Mouse (Mus musculus) MEL (cell line): ENCODE measurements around the gene Stkld1. TPM values are rescaled to one million over a fixed set of nuclear protein-coding genes. Genes with fewer than 3 reads are reported as not detected.

Experiments used
- DNase-seq: peaks from one replicate; pipeline ENCODE4 v3.0.0; 2011; ENCODE audit warnings: low read depth, low spot score
- H3K27ac ChIP-seq: 2 replicates; pipeline ENCODE4 v1.5.1; 2012; ENCODE audit warnings: low read depth, mild to moderate bottlenecking, control low read depth, low read length, moderate library complexity; ENCODE audit not compliant: control insufficient read depth
- H3K27me3 ChIP-seq, 2 experiments: fragments of 150-350 bp in 1 of 2; sonication (generic) in 1 of 2; 2 replicates each; pipeline ENCODE4 v1.6.1; 2012; ENCODE audit warnings: low read length in 2 of 2, mild to moderate bottlenecking in 2 of 2, improper control_type of control experiment in 1 of 2, moderate library complexity in 1 of 2; ENCODE audit not compliant: insufficient read depth in 2 of 2, control insufficient read depth in 1 of 2
- H3K36me3 ChIP-seq, 2 experiments: 2 replicates each; pipeline ENCODE4 v1.6.1; 2012 to 2014; ENCODE audit warnings: low read length in 2 of 2, improper control_type of control experiment in 1 of 2, inconsistent platforms in 1 of 2, mild to moderate bottlenecking in 1 of 2; ENCODE audit not compliant: insufficient read depth in 2 of 2, control insufficient read depth in 1 of 2
- H3K4me1 ChIP-seq, 2 experiments: fragments of 150-350 bp in 1 of 2; sonication (generic) in 1 of 2; 2 replicates each; pipeline ENCODE4 v1.6.1; 2012; ENCODE audit warnings: low read length in 2 of 2, improper control_type of control experiment in 1 of 2, mild to moderate bottlenecking in 1 of 2; ENCODE audit not compliant: insufficient read depth in 2 of 2, control insufficient read depth in 1 of 2
- H3K4me3 ChIP-seq, 2 experiments: fragments of 150-350 bp in 1 of 2; sonication (generic) in 1 of 2; 2 replicates each; pipeline ENCODE4 v1.5.1; 2012; ENCODE audit warnings: low read depth in 2 of 2, low read length in 2 of 2, mild to moderate bottlenecking in 2 of 2, moderate library complexity in 2 of 2, control low read depth in 1 of 2, improper control_type of control experiment in 1 of 2; ENCODE audit not compliant: control insufficient read depth in 1 of 2, insufficient read depth in 1 of 2
- H3K79me2 ChIP-seq: 2 replicates; pipeline ENCODE4 v1.6.1; 2012; ENCODE audit warnings: mild to moderate bottlenecking, low read length, moderate library complexity; ENCODE audit not compliant: control insufficient read depth, poor library complexity, insufficient read depth
- H3K9ac ChIP-seq: 2 replicates; pipeline ENCODE4 v1.6.1; 2012; ENCODE audit warnings: low read depth, mild to moderate bottlenecking, control low read depth, low read length, moderate library complexity; ENCODE audit not compliant: control insufficient read depth, poor library complexity, severe bottlenecking
- H3K9me3 ChIP-seq: fragments of 150-350 bp; sonication (generic); replicated peaks from 2 replicates; pipeline ENCODE4 v1.6.1; 2012; ENCODE audit warnings: mild to moderate bottlenecking, low read length, improper control_type of control experiment, moderate library complexity; ENCODE audit not compliant: insufficient read depth
- CHD1 ChIP-seq: IDR thresholded peaks from 2 replicates; pipeline ENCODE4 v1.6.1; 2012; ENCODE audit warnings: low read depth, mild to moderate bottlenecking, inconsistent platforms, low read length, improper control_type of control experiment
- CHD2 ChIP-seq: IDR thresholded peaks from 2 replicates; pipeline ENCODE4 v1.6.1; 2011; ENCODE audit warnings: low read length, improper control_type of control experiment
- CTCF ChIP-seq, 3 experiments: IDR thresholded peaks in 2 of 3; conservative IDR thresholded peaks in 1 of 3; 2 replicates each; pipeline ENCODE4 v1.5.1; 2011 to 2012; ENCODE audit warnings: low read length in 3 of 3, low read depth in 2 of 3, mild to moderate bottlenecking in 2 of 3, improper control_type of control experiment in 1 of 3, inconsistent platforms in 1 of 3, mixed read lengths in 1 of 3, moderate library complexity in 1 of 3; ENCODE audit not compliant: control insufficient read depth in 1 of 3, insufficient read depth in 1 of 3, poor library complexity in 1 of 3, severe bottlenecking in 1 of 3
- GATA1 ChIP-seq: IDR thresholded peaks from 2 replicates; pipeline ENCODE4 v1.6.1; 2011; ENCODE audit warnings: low read depth, low read length, improper control_type of control experiment
- HCFC1 ChIP-seq: IDR thresholded peaks from 2 replicates; pipeline ENCODE4 v1.6.1; 2012; ENCODE audit warnings: low read depth, mild to moderate bottlenecking, inconsistent platforms, low read length, improper control_type of control experiment, moderate library complexity
- JUND ChIP-seq: IDR thresholded peaks from 2 replicates; pipeline ENCODE4 v1.6.1; 2011; ENCODE audit warnings: low read depth, mild to moderate bottlenecking, improper control_type of control experiment, low read length
- MEF2A ChIP-seq: IDR thresholded peaks from 2 replicates; pipeline ENCODE4 v1.6.1; 2014; ENCODE audit warnings: low read depth, mild to moderate bottlenecking, inconsistent platforms, low read length, improper control_type of control experiment; ENCODE audit not compliant: poor library complexity, insufficient replicate concordance, severe bottlenecking; ENCODE audit errors: extremely low read depth
- MYB ChIP-seq: IDR thresholded peaks from 2 replicates; pipeline ENCODE4 v1.6.1; 2011; ENCODE audit warnings: mild to moderate bottlenecking, low read depth, low read length, improper control_type of control experiment
- MYC ChIP-seq: IDR thresholded peaks from 2 replicates; pipeline ENCODE4 v1.6.1; 2011; ENCODE audit warnings: low read depth, mild to moderate bottlenecking, low read length, improper control_type of control experiment, moderate library complexity
- NELFE ChIP-seq: IDR thresholded peaks from 2 replicates; pipeline ENCODE4 v1.6.1; 2011; ENCODE audit warnings: low read depth, low read length, improper control_type of control experiment
- NRF1 ChIP-seq: IDR thresholded peaks from 2 replicates; pipeline ENCODE4 v1.6.1; 2014; ENCODE audit warnings: low read depth, mild to moderate bottlenecking, inconsistent platforms, low read length, improper control_type of control experiment, moderate library complexity; ENCODE audit not compliant: poor library complexity, insufficient read depth, severe bottlenecking
- POLR2AphosphoS5 ChIP-seq: IDR thresholded peaks from 2 replicates; pipeline ENCODE4 v1.6.1; 2012; ENCODE audit warnings: low read depth, borderline replicate concordance, mild to moderate bottlenecking, inconsistent platforms, low read length, moderate library complexity, mixed read lengths
- RAD21 ChIP-seq: IDR thresholded peaks from 2 replicates; pipeline ENCODE4 v1.6.1; 2011; ENCODE audit warnings: mild to moderate bottlenecking, low read depth, low read length, improper control_type of control experiment
- RCOR1 ChIP-seq: IDR thresholded peaks from 2 replicates; pipeline ENCODE4 v1.6.1; 2012; ENCODE audit warnings: low read depth, mild to moderate bottlenecking, inconsistent platforms, low read length, improper control_type of control experiment
- SIN3A ChIP-seq: IDR thresholded peaks from 2 replicates; pipeline ENCODE4 v1.6.1; 2012; ENCODE audit warnings: low read length, improper control_type of control experiment, inconsistent platforms
- SMC3 ChIP-seq: IDR thresholded peaks from 2 replicates; pipeline ENCODE4 v1.6.1; 2011; ENCODE audit warnings: low read depth, low read length, improper control_type of control experiment
- TAL1 ChIP-seq: IDR thresholded peaks from 2 replicates; pipeline ENCODE4 v1.6.1; 2012; ENCODE audit warnings: mild to moderate bottlenecking, inconsistent platforms, low read length, moderate library complexity, mixed read lengths
- TCF12 ChIP-seq: IDR thresholded peaks from 2 replicates; pipeline ENCODE4 v1.6.1; 2014; ENCODE audit warnings: low read depth, mild to moderate bottlenecking, inconsistent platforms, low read length, improper control_type of control experiment, moderate library complexity
- UBTF ChIP-seq: IDR thresholded peaks from 2 replicates; pipeline ENCODE4 v1.6.1; 2012; ENCODE audit warnings: low read depth, mild to moderate bottlenecking, inconsistent platforms, low read length, improper control_type of control experiment, moderate library complexity, borderline replicate concordance; ENCODE audit not compliant: insufficient read depth
- USF1 ChIP-seq: IDR thresholded peaks from 2 replicates; pipeline ENCODE4 v1.6.1; 2014; ENCODE audit warnings: low read depth, mild to moderate bottlenecking, inconsistent platforms, low read length, improper control_type of control experiment, moderate library complexity
- ZNF384 ChIP-seq: IDR thresholded peaks from 2 replicates; pipeline ENCODE4 v1.6.1; 2012; ENCODE audit warnings: low read depth, mild to moderate bottlenecking, inconsistent platforms, low read length, improper control_type of control experiment
- polyA plus RNA-seq, 2 experiments: library from polyadenylated mRNA; stranded (reverse) in 1 of 2; unstranded in 1 of 2; fragments of >175 nt in 1 of 2; fragments of >200 nt in 1 of 2; gene quantifications; 2 replicates each; pipeline versions ENCODE4 v1.2.1 to v1.2.4; 2012; ENCODE audit warnings: low replicate concordance in 2 of 2, low read depth in 1 of 2; ENCODE audit not compliant: insufficient read length in 2 of 2, insufficient read depth in 1 of 2, missing spikeins in 1 of 2
- total RNA-seq: library from RNA; depleted of rRNA; stranded (reverse); fragments of 300-350 nt; gene quantifications from 2 replicates; pipeline ENCODE4 v1.2.3, GENCODE M21; 2012

Gene Stkld1
- total and polyA plus RNA-seq, 3 experiments: 0.25 TPM; not detected in 2

GRCm38 (mm10) chr2:26895898-26896297, 37.9 kb upstream of the Stkld1 start:
- no peak for DNase-seq
- Histone ChIP-seq H3K4me3 (no peak overlapping the region), H3K36me3 (peaks cover 3 to 20% of the 10 kb centered on the region in 2 experiments)

DNA sequence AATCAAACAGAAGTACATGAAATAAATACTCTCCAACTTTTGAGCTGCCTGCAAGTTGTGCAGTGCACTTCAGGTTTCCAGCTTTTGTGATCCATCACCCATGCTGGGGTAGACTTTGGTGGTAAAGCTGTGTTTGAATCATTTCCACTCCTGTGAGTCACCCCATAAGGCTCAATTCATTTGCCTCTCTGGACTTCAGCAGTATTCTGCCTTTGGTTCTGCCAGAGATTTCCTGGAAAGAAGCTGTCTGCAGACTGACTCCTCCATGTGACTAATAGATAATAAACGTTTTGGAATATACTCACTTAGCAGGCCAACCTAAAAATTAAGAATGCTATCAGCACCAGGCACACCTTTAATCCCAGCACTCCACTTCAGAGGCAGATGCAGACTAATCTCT, 33.1 kb upstream of the Stkld1 start:
- H3K36me3 ChIP-seq: peaks cover 6 to 10% of the 10 kb centered on the region in 2 experiments
- H3K9me3 ChIP-seq: no peaks in the 10 kb centered on the region
- no peak overlapping the region for H3K27ac ChIP-seq
- no peak for DNase-seq
- peaks cover 39% of the 10 kb centered on the region for H3K79me2 ChIP-seq
- H3K27me3 ChIP-seq: no peaks in the 10 kb centered on the region
- TF ChIP-seq SIN3A (no peak), MEF2A (no peak)
- peaks cover 0 to 4% of the 10 kb centered on the region in 2 experiments; a peak in 1 of 4 replicates for H3K4me1 ChIP-seq
- H3K4me3 ChIP-seq: no peak overlapping the region; a peak in 1 of 4 replicates
- H3K9ac ChIP-seq: no peak overlapping the region

More at GRCm38 (mm10) chr2:26895898-26896297, 37.9 kb upstream of the Stkld1 start:
- peaks cover 22% of the 10 kb centered on the region for H3K79me2 ChIP-seq
- H3K27me3 ChIP-seq: no peaks in the 10 kb centered on the region
- no peak overlapping the region for H3K27ac ChIP-seq
- no peaks in the 10 kb centered on the region for H3K4me1 ChIP-seq
- H3K9me3 ChIP-seq: no peaks in the 10 kb centered on the region
- TF ChIP-seq TCF12: no peak
- no peak for TF ChIP-seq CHD1
- TF ChIP-seq POLR2AphosphoS5: no peak
- TF ChIP-seq SMC3: 0 out of 2 replicates have a peak, but pooled peaks have one; percentile 7
- no peak for TF ChIP-seq NELFE
- peak; percentile 38; the same call in 1 of the 2 replicates for TF ChIP-seq MYC
- no peak for TF ChIP-seq ZNF384
- no peak for TF ChIP-seq TAL1
- peak in 1 of 3 experiments; percentile 28; a peak in 1 of 6 replicates for TF ChIP-seq CTCF (IDR thresholded peaks at IDR 0.05 in 2 of 3, conservative IDR thresholded peaks at IDR 0.05 in 1 of 3; ENCODE audit: control insufficient read depth in 1 of 3, insufficient read depth in 1 of 3, low read depth in 2 of 3, low read length in 3 of 3, poor library complexity in 1 of 3, severe bottlenecking in 1 of 3)
- H3K9ac ChIP-seq: no peak overlapping the region

GRCm38 (mm10) chr2:26901834-26902400, 31.9 kb upstream of the Stkld1 start:
- peak overlapping the region; percentile 73 for H3K27ac ChIP-seq
- H3K9ac ChIP-seq: peak overlapping the region; percentile 89
- peaks cover 4 to 10% of the 10 kb centered on the region in 2 experiments for H3K36me3 ChIP-seq
- DNase-seq: peak; percentile 46
- peaks cover 42% of the 10 kb centered on the region for H3K79me2 ChIP-seq
- peak overlapping the region; percentile 80 to 85 for H3K4me3 ChIP-seq
- peaks cover 0 to 4% of the 10 kb centered on the region in 2 experiments; a peak in 1 of 4 replicates for H3K4me1 ChIP-seq
- H3K27me3 ChIP-seq: no peaks in the 10 kb centered on the region
- TF ChIP-seq USF1 (no peak), NRF1 (no peak), TAL1 (no peak), GATA1 (no peak), ZNF384 (no peak), HCFC1 (no peak), SIN3A (no peak), CHD2 (no peak), CTCF (IDR thresholded peaks at IDR 0.05 in 2 of 3, conservative IDR thresholded peaks at IDR 0.05 in 1 of 3; ENCODE audit: control insufficient read depth in 1 of 3, insufficient read depth in 1 of 3, low read depth in 2 of 3, low read length in 3 of 3, poor library complexity in 1 of 3, severe bottlenecking in 1 of 3) (no peak), JUND (no peak), RCOR1 (no peak), RAD21 (no peak), MYB (no peak), UBTF (no peak)
- no peaks in the 10 kb centered on the region for H3K9me3 ChIP-seq
